Mouse (Mus musculus) brain, embryonic 14.5 days (tissue): ENCODE measurements at regions not wholly inside any gene's neighbourhood (a gene's known extent, or its start where the extent isn't known, plus 50 kb on each side); places are given as distances from the start of the nearest gene placed in this dataset.

Experiments
- CTCF ChIP-seq: fragments of 200-500 bp; IDR thresholded peaks from 2 replicates; pipeline ENCODE4 v1.5.1; 2012; ENCODE audit warnings: inconsistent platforms, mild to moderate bottlenecking, moderate library complexity, borderline replicate concordance; ENCODE audit not compliant: insufficient read depth, insufficient read length; ENCODE audit errors: extremely low read depth
- POLR2A ChIP-seq: fragments of 200-500 bp; IDR thresholded peaks from 2 replicates; pipeline ENCODE4 v1.6.1; 2012; ENCODE audit warnings: mild to moderate bottlenecking, inconsistent platforms, borderline replicate concordance; ENCODE audit not compliant: poor library complexity, insufficient read depth, insufficient read length, severe bottlenecking; ENCODE audit errors: extremely low read depth

DNA sequence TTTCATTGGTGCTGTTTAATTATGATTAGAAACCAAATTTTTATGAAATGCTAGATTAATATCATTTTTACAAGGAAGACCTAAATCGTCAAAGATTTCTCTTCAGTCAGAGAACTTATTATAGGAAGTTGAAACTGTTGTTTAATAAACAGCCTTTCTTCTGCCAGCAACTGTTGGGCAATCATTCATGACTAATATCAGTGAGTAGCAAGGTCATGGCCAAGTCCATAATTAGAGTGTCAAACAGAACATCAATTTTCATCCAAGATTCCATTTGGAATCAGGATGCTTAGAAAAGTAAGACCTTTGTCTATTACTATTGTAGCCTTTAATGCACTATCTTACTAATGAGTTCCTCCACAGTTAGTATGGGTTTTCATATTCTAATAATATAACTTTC lies 189.4 kb upstream of the 1700003H04Rik start:
- TF ChIP-seq POLR2A, result no peak
- TF ChIP-seq CTCF, result no peak
